Mouse (Mus musculus): ENCODE results near the gene Ankrd31.

DNA sequence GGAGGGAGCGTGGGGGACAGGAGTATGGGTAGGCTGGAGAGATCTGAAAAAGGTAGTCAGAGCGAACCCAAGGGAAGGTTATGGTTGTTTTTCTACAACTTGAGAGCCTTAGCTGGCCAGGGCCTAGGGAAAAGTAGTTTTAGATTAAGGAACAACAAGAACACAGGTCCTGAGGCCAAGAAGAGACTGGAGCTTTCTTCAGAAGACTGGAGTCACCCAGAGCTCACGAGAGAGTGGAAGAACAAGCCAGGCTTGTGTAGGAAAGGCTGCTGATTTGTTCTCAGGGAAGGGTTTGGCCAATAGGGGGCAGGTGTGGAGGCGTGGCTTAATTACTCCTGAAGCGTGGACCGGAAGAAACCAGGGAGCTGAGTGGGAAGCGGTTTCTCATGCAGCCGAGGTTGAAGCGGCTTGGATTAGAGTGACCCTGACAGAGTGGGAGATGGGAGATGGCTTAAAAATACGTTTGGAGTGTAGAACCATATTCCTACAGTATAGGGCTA, 189.0 kb downstream of the Ankrd31 start:
- TF ChIP-seq GATA1 (IDR thresholded peaks at IDR 0.05; ENCODE audit: borderline replicate concordance, low read length) = no peak
- TF ChIP-seq FLI1 (IDR thresholded peaks at IDR 0.05; ENCODE audit: low read length) = no peak

All from megakaryocyte, embryonic 14.5 days (primary cell).